In the genomic region with DNA sequence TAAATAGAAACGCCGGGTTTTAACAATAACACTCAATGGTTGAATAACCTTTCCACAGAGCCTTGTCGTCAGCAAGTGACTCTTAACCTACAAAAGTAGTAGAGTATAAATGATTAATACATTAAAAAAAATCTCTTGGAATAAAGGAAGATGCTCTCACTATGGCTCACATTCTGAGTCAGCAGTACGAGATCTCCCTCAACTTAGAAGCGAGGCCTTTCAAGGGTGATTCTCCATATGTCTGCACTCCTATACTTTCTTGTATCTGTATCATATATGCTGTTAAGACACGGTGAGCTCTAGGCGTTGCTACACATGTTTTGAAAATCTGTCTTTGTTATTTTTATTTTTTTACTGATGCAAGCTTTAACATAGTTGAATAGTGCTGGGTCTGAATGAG, we compare ENCODE assay signal across 8 mouse cellular contexts. TPM values are rescaled to one million over a fixed set of nuclear protein-coding genes. Genes with fewer than 3 reads are reported as not detected.
DNase-seq lines count a peak whose midpoint lies in the region; ATAC-seq and TF ChIP-seq lines count a peak whose summit lies in the region.

No protein-coding gene starts in this region.

- TF ChIP-seq CTCF in left cerebral cortex, adult 2 months (IDR thresholded peaks at IDR 0.05): no peak

- intact Hi-C loops in left cerebral cortex, adult 2 months (cut with DNase I): no loop called here
- intact Hi-C loops in left cerebral cortex, postnatal 14 days (cut with DNase I): loop anchor here (10.0 kb wide), 1 partner anchor 186 kb away; a partner anchor contains a TSS

- no peak overlapping the region for H3K9ac ChIP-seq in embryonic facial prominence, embryonic 15.5 days
- H3K9ac ChIP-seq in limb, embryonic 11.5 days (ENCODE audit: low read length): no peak overlapping the region
- peak overlapping the region; percentile 85 for H3K9ac ChIP-seq in neural tube, embryonic 15.5 days (replicated peaks)

- no peak for DNase-seq in left cerebral cortex, adult 2 months (ENCODE audit: extremely low spot score in 1 of 2, low spot score in 2 of 2)
- no peak for DNase-seq in left cerebral cortex, postnatal 14 days (ENCODE audit: low spot score in 2 of 2)
- no peak for DNase-seq in limb, embryonic 11.5 days (ENCODE audit: low spot score)
- no peak for DNase-seq in embryo, embryonic 9.5 days (ENCODE audit: extremely low spot score)
- DNase-seq in cerebellum, postnatal 14 days: no peak
- DNase-seq in left cerebral cortex, adult 18-20 months (ENCODE audit: low spot score in 2 of 2): no peak

- 44% methylated on average over 7 of the region's 7 CpGs for WGBS in embryonic facial prominence, embryonic 15.5 days
- WGBS in limb, embryonic 11.5 days: 62% methylated on average over 7 of the region's 7 CpGs
- WGBS in neural tube, embryonic 15.5 days: 29% methylated on average over 7 of the region's 7 CpGs

- H3K36me3 ChIP-seq in embryonic facial prominence, embryonic 15.5 days: 0 out of 2 replicates have a peak, but pooled peaks cover 7% of the 10 kb centered on the region
- H3K36me3 ChIP-seq in limb, embryonic 11.5 days (ENCODE audit: control insufficient read depth, insufficient read depth, low read length): no peaks in the 10 kb centered on the region
- peaks cover 15% of the 10 kb centered on the region for H3K36me3 ChIP-seq in neural tube, embryonic 15.5 days

- H3K4me2 ChIP-seq in embryonic facial prominence, embryonic 15.5 days (replicated peaks): peak overlapping the region; percentile 99
- peak overlapping the region; percentile 88 for H3K4me2 ChIP-seq in limb, embryonic 11.5 days (ENCODE audit: low read depth, severe bottlenecking)
- peak overlapping the region; percentile 89 for H3K4me2 ChIP-seq in neural tube, embryonic 15.5 days

- peak overlapping the region; percentile 95 for H3K4me3 ChIP-seq in left cerebral cortex, adult 2 months
- peak overlapping the region; percentile 84 for H3K4me3 ChIP-seq in embryonic facial prominence, embryonic 15.5 days (replicated peaks)
- H3K4me3 ChIP-seq in limb, embryonic 11.5 days (ENCODE audit: low read depth, low read length): peak overlapping the region; percentile 71; the same call in 1 of the 2 replicates
- H3K4me3 ChIP-seq in neural tube, embryonic 15.5 days (replicated peaks): peak overlapping the region; percentile 67

- no peaks in the 10 kb centered on the region for H3K9me3 ChIP-seq in embryonic facial prominence, embryonic 15.5 days (replicated peaks)
- no peaks in the 10 kb centered on the region for H3K9me3 ChIP-seq in limb, embryonic 11.5 days (ENCODE audit: control insufficient read depth, low read length)
- H3K9me3 ChIP-seq in neural tube, embryonic 15.5 days (replicated peaks): no peaks in the 10 kb centered on the region

- no peaks in the 10 kb centered on the region for H3K27me3 ChIP-seq in embryonic facial prominence, embryonic 15.5 days
- no peaks in the 10 kb centered on the region for H3K27me3 ChIP-seq in limb, embryonic 11.5 days (ENCODE audit: control insufficient read depth, insufficient read depth, low read length)
- no peaks in the 10 kb centered on the region for H3K27me3 ChIP-seq in neural tube, embryonic 15.5 days (replicated peaks)

- H3K4me1 ChIP-seq in embryonic facial prominence, embryonic 15.5 days: peaks cover 3% of the 10 kb centered on the region
- no peaks in the 10 kb centered on the region for H3K4me1 ChIP-seq in limb, embryonic 11.5 days (ENCODE audit: control insufficient read depth, insufficient read depth, low read length)
- H3K4me1 ChIP-seq in neural tube, embryonic 15.5 days: peaks cover 22% of the 10 kb centered on the region

- H3K27ac ChIP-seq in left cerebral cortex, adult 2 months: peak overlapping the region; percentile 91
- no peak overlapping the region for H3K27ac ChIP-seq in embryonic facial prominence, embryonic 15.5 days (replicated peaks)
- H3K27ac ChIP-seq in limb, embryonic 11.5 days (replicated peaks; ENCODE audit: low read depth, low read length): no peak overlapping the region
- peak overlapping the region; percentile 88 for H3K27ac ChIP-seq in neural tube, embryonic 15.5 days (replicated peaks)

- ATAC-seq in embryonic facial prominence, embryonic 15.5 days (ENCODE audit: insufficient number of reproducible peaks, low FRiP score, low TSS enrichment, low read depth): no peak
- no peak for ATAC-seq in limb, embryonic 11.5 days (ENCODE audit: insufficient number of reproducible peaks, low FRiP score, low TSS enrichment, low read depth)
- no peak for ATAC-seq in neural tube, embryonic 15.5 days (ENCODE audit: low FRiP score)

RNA-seq across cellular contexts. Expression of a gene that starts 1.0 kb away (rescaled TPM):
- 100 to 1,000 TPM; 133 to 139 TPM for total RNA-seq in left cerebral cortex, adult 2 months (2021)
- 100 to 1,000 TPM; 101 to 102 TPM for total RNA-seq in left cerebral cortex, postnatal 14 days (2021)
- polyA plus RNA-seq in embryonic facial prominence, embryonic 15.5 days (2015; fragmentation: Nextera tagmentation; extraction: Ambion mirVana): 8.2 and 8.7 TPM in 2 replicates
- 9.1 and 9.4 TPM in 2 replicates for polyA plus RNA-seq in limb, embryonic 11.5 days (2014; fragmentation: Nextera tagmentation; extraction: Ambion mirVana)
- 28.6 and 34.5 TPM in 2 replicates for polyA plus RNA-seq in neural tube, embryonic 15.5 days (2015; fragmentation: Nextera tagmentation; extraction: Ambion mirVana)
- total RNA-seq in left cerebral cortex, adult 18-20 months (2021): 100 to 1,000 TPM; 144 to 147 TPM

RNA-seq across cellular contexts. Expression of a gene that starts 1.1 kb away (rescaled TPM):
- total RNA-seq in left cerebral cortex, adult 2 months (2021): 10 to 100 TPM; 24.1 to 27.0 TPM
- 10 to 100 TPM; 31.2 to 31.6 TPM for total RNA-seq in left cerebral cortex, postnatal 14 days (2021)
- polyA plus RNA-seq in embryonic facial prominence, embryonic 15.5 days (2015; fragmentation: Nextera tagmentation; extraction: Ambion mirVana): 15.7 and 18.8 TPM in 2 replicates
- 21.0 and 22.7 TPM in 2 replicates for polyA plus RNA-seq in limb, embryonic 11.5 days (2014; fragmentation: Nextera tagmentation; extraction: Ambion mirVana)
- 49.4 and 56.5 TPM in 2 replicates for polyA plus RNA-seq in neural tube, embryonic 15.5 days (2015; fragmentation: Nextera tagmentation; extraction: Ambion mirVana)
- 10 to 100 TPM; 23.9 to 26.5 TPM for total RNA-seq in left cerebral cortex, adult 18-20 months (2021)

Comparison
In these comparisons a context has a peak if more than half of its experiments do, and no peak if none do; other contexts are left out.
1. H3K27ac ChIP-seq: peak in left cerebral cortex, adult 2 months (single experiment) and neural tube, embryonic 15.5 days (single experiment); none in embryonic facial prominence, embryonic 15.5 days (single experiment) and limb, embryonic 11.5 days (single experiment).
2. Peak in every context shown above with its lines, with median percentiles within 50 percentile points of each other: H3K4me3 ChIP-seq and H3K4me2 ChIP-seq.